Mouse (Mus musculus): ENCODE data around the gene Tnfsf13. TPM values are rescaled to one million over a fixed set of nuclear protein-coding genes. Genes with fewer than 3 reads are reported as not detected.
A peak's percentile ranks its signal among the peaks of the same experiment; 100 is the strongest.
"Not testable (repeated sequence)": the region's sequence is repeated elsewhere in the genome, so short reads cannot be mapped to it uniquely, and the experiment has no call there.

Tnfsf13 gene
- 0.24 and 0.72 TPM in 2 replicates for polyA plus RNA-seq (2014; fragmentation: Nextera tagmentation; extraction: Ambion mirVana)

DNA sequence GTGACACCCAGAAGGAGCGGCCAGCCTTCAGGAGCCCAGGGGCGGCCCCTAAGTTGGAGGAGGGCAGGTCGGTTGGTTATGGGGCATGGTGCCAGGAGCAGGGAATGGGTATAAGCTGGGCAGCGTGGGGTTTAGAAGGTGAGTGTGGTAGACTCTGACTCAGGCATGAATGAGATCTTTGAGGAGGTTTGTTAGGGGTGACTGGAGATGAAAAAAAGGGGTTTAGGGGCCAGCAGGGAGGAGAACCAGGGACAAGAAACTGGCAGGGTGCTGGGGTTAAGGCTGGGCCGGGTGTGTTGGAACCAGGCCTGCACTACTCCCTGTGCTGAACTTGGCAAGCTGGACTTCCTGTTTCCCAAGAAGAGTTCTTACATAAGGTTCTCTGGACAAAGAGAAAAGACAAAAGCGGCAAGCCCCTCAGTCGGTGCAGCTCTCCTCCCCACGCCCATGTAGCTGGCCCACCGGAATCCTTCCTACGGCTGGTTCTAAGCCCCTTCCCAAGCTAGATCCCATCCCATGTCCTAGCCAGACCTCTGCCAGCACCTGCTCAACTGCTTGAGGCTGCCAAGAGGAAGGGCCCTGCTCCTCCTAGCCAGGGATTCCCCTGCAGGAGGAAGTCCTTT is at the start of gene Tnfsf13:
Gene Tnfsf13, minus strand, starts transcription at position 259 of the 623 bp plus-strand sequence.
- H3K36me3 ChIP-seq (ENCODE audit: control insufficient read depth, insufficient read depth, low read length): no peaks in the 10 kb centered on the region
- no peak within 1 kb of the TSS for H3K4me3 ChIP-seq (ENCODE audit: low read depth, low read length)
- H3K27me3 ChIP-seq (ENCODE audit: control insufficient read depth, insufficient read depth, low read length): no peaks in the 10 kb centered on the region
- H3K4me1 ChIP-seq (ENCODE audit: control insufficient read depth, insufficient read depth, low read length): peaks cover 9% of the 10 kb centered on the region
- WGBS: 60% methylated on average over 10 of the region's 10 CpGs
- no peaks in the 10 kb centered on the region for H3K9me3 ChIP-seq (ENCODE audit: control insufficient read depth, low read length)
- ATAC-seq (ENCODE audit: low read depth): no peak
- H3K4me2 ChIP-seq (ENCODE audit: low read depth, low read length): no peak within 1 kb of the TSS
- H3K9ac ChIP-seq (replicated peaks; ENCODE audit: low read depth, low read length): no peak within 1 kb of the TSS
- H3K27ac ChIP-seq (ENCODE audit: low read depth, low read length): 0 out of 2 replicates have a peak within 1 kb of the TSS, but pooled peaks have one; percentile 39

- H3K4me1 ChIP-seq (ENCODE audit: control insufficient read depth, insufficient read depth, low read length); ATAC-seq (ENCODE audit: low read depth); H3K9me3 ChIP-seq (ENCODE audit: control insufficient read depth, low read length); H3K9ac ChIP-seq (replicated peaks; ENCODE audit: low read depth, low read length); H3K27ac ChIP-seq (ENCODE audit: low read depth, low read length); H3K4me3 ChIP-seq (ENCODE audit: low read depth, low read length); H3K27me3 ChIP-seq (ENCODE audit: control insufficient read depth, insufficient read depth, low read length); H3K4me2 ChIP-seq (ENCODE audit: low read depth, low read length): not testable (repeated sequence)
- peaks cover 25% of the 10 kb centered on the region for H3K36me3 ChIP-seq (ENCODE audit: control insufficient read depth, insufficient read depth, low read length)
- WGBS: 72% methylated on average over 3 of the region's 3 CpGs
Measured at GRCm38 (mm10) chr11:69731408-69731807, 45.8 kb upstream of the Tnfsf13 start.

DNA sequence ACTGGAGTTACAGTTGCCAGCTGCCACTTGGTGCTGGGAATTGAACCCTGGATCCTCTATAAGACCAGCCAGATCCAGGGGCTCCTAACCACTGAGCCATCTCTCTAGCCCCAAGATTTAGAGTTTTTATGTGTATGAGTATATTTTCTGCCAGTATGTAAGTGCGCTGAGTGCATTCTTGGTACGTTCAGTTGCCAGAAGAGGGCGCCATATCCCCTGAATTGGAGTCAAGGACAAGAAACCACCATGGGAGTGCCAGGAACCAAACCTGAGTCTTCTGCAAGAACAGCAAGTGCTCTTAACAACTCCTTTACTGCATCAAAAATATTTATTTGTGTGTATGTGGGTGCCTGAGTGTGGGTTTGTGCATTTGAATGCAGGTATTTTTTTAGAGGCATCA is 43.5 kb upstream of the Tnfsf13 start:
- 27% methylated on average over 3 of the region's 3 CpGs for WGBS
- no peak for ATAC-seq (ENCODE audit: low read depth)
- no peaks in the 10 kb centered on the region for H3K27me3 ChIP-seq (ENCODE audit: control insufficient read depth, insufficient read depth, low read length)

GRCm38 (mm10) chr11:69725951-69726350 is 40.4 kb upstream of the Tnfsf13 start:
- no peak overlapping the region for H3K9ac ChIP-seq (replicated peaks; ENCODE audit: low read depth, low read length)
- no peaks in the 10 kb centered on the region for H3K4me1 ChIP-seq (ENCODE audit: control insufficient read depth, insufficient read depth, low read length)
- H3K9me3 ChIP-seq (ENCODE audit: control insufficient read depth, low read length): no peaks in the 10 kb centered on the region
- 39% methylated on average over 5 of the region's 5 CpGs for WGBS
- H3K27me3 ChIP-seq (ENCODE audit: control insufficient read depth, insufficient read depth, low read length): no peaks in the 10 kb centered on the region
- H3K36me3 ChIP-seq (ENCODE audit: control insufficient read depth, insufficient read depth, low read length): no peaks in the 10 kb centered on the region
- no peak overlapping the region for H3K4me3 ChIP-seq (ENCODE audit: low read depth, low read length)
- no peak overlapping the region for H3K27ac ChIP-seq (ENCODE audit: low read depth, low read length)
- no peak overlapping the region for H3K4me2 ChIP-seq (ENCODE audit: low read depth, low read length)
- ATAC-seq (ENCODE audit: low read depth): no peak

More for the DNA sequence above, 43.5 kb upstream of the Tnfsf13 start:
- H3K27ac ChIP-seq (ENCODE audit: low read depth, low read length): no peak overlapping the region
- no peaks in the 10 kb centered on the region for H3K4me1 ChIP-seq (ENCODE audit: control insufficient read depth, insufficient read depth, low read length)
- H3K9me3 ChIP-seq (ENCODE audit: control insufficient read depth, low read length): no peaks in the 10 kb centered on the region
- H3K36me3 ChIP-seq (ENCODE audit: control insufficient read depth, insufficient read depth, low read length): peaks cover 2% of the 10 kb centered on the region
- no peak overlapping the region for H3K4me2 ChIP-seq (ENCODE audit: low read depth, low read length)
- no peak overlapping the region for H3K4me3 ChIP-seq (ENCODE audit: low read depth, low read length)
- no peak overlapping the region for H3K9ac ChIP-seq (replicated peaks; ENCODE audit: low read depth, low read length)

DNA sequence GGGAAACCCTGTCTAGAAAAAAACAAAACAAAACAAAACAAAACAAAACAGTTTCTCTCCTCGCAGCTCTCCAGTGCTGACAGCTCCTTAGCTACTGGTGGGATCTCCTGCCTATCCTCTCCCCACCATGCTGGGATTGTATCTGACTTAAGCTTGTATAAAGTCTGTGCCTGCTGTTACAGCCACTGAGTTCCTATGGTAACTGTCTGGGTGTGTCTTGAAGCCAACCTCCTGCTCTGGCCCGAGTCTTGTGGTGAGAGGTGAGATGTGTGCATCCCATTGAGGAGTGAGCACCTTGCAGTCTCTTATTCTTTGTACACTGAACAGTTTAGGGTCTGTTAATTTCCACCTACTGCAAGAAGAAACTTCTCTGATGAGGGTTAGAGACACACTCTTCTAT is 37.5 kb upstream of the Tnfsf13 start:
- no peak overlapping the region for H3K27ac ChIP-seq (ENCODE audit: low read depth, low read length)
- no peak overlapping the region for H3K4me3 ChIP-seq (ENCODE audit: low read depth, low read length)
- no peak overlapping the region for H3K9ac ChIP-seq (replicated peaks; ENCODE audit: low read depth, low read length)
- H3K4me2 ChIP-seq (ENCODE audit: low read depth, low read length): no peak overlapping the region
- 63% methylated on average over 2 of the region's 2 CpGs for WGBS
- no peaks in the 10 kb centered on the region for H3K4me1 ChIP-seq (ENCODE audit: control insufficient read depth, insufficient read depth, low read length)
- no peaks in the 10 kb centered on the region for H3K27me3 ChIP-seq (ENCODE audit: control insufficient read depth, insufficient read depth, low read length)
- no peak for ATAC-seq (ENCODE audit: low read depth)
- H3K36me3 ChIP-seq (ENCODE audit: control insufficient read depth, insufficient read depth, low read length): no peaks in the 10 kb centered on the region
- no peaks in the 10 kb centered on the region for H3K9me3 ChIP-seq (ENCODE audit: control insufficient read depth, low read length)

- Histone ChIP-seq H3K9ac (replicated peaks; ENCODE audit: low read depth, low read length) (no peak overlapping the region), H3K9me3 (ENCODE audit: control insufficient read depth, low read length) (no peaks in the 10 kb centered on the region), H3K4me1 (ENCODE audit: control insufficient read depth, insufficient read depth, low read length) (no peaks in the 10 kb centered on the region), H3K27me3 (ENCODE audit: control insufficient read depth, insufficient read depth, low read length) (no peaks in the 10 kb centered on the region), H3K27ac (ENCODE audit: low read depth, low read length) (no peak overlapping the region), H3K4me3 (ENCODE audit: low read depth, low read length) (no peak overlapping the region), H3K4me2 (ENCODE audit: low read depth, low read length) (no peak overlapping the region), H3K36me3 (ENCODE audit: control insufficient read depth, insufficient read depth, low read length) (no peaks in the 10 kb centered on the region)
- ATAC-seq (ENCODE audit: low read depth): no peak
- WGBS: 87% methylated on average over 6 of the region's 6 CpGs
Measured at GRCm38 (mm10) chr11:69720852-69721251, 35.3 kb upstream of the Tnfsf13 start.

GRCm38 (mm10) chr11:69719423-69719822 is 33.8 kb upstream of the Tnfsf13 start:
- 73% methylated on average over 6 of the region's 6 CpGs for WGBS
- H3K27ac ChIP-seq (ENCODE audit: low read depth, low read length): no peak overlapping the region
- ATAC-seq (ENCODE audit: low read depth): no peak

GRCm38 (mm10) chr11:69718661-69719060 is 33.1 kb upstream of the Tnfsf13 start:
- Histone ChIP-seq H3K9ac (replicated peaks; ENCODE audit: low read depth, low read length) (no peak overlapping the region), H3K4me2 (ENCODE audit: low read depth, low read length) (no peak overlapping the region), H3K36me3 (ENCODE audit: control insufficient read depth, insufficient read depth, low read length) (no peaks in the 10 kb centered on the region), H3K4me3 (ENCODE audit: low read depth, low read length) (no peak overlapping the region), H3K27ac (ENCODE audit: low read depth, low read length) (no peak overlapping the region), H3K4me1 (ENCODE audit: control insufficient read depth, insufficient read depth, low read length) (no peaks in the 10 kb centered on the region), H3K27me3 (ENCODE audit: control insufficient read depth, insufficient read depth, low read length) (no peaks in the 10 kb centered on the region), H3K9me3 (ENCODE audit: control insufficient read depth, low read length) (no peaks in the 10 kb centered on the region)
- no peak for ATAC-seq (ENCODE audit: low read depth)
- WGBS: 33% methylated on average over 15 of the region's 15 CpGs

More at GRCm38 (mm10) chr11:69719423-69719822, 33.8 kb upstream of the Tnfsf13 start:
- Histone ChIP-seq H3K36me3 (ENCODE audit: control insufficient read depth, insufficient read depth, low read length) (no peaks in the 10 kb centered on the region), H3K9ac (replicated peaks; ENCODE audit: low read depth, low read length) (no peak overlapping the region), H3K27me3 (ENCODE audit: control insufficient read depth, insufficient read depth, low read length) (no peaks in the 10 kb centered on the region), H3K4me2 (ENCODE audit: low read depth, low read length) (no peak overlapping the region), H3K4me3 (ENCODE audit: low read depth, low read length) (no peak overlapping the region), H3K9me3 (ENCODE audit: control insufficient read depth, low read length) (no peaks in the 10 kb centered on the region), H3K4me1 (ENCODE audit: control insufficient read depth, insufficient read depth, low read length) (no peaks in the 10 kb centered on the region)

DNA sequence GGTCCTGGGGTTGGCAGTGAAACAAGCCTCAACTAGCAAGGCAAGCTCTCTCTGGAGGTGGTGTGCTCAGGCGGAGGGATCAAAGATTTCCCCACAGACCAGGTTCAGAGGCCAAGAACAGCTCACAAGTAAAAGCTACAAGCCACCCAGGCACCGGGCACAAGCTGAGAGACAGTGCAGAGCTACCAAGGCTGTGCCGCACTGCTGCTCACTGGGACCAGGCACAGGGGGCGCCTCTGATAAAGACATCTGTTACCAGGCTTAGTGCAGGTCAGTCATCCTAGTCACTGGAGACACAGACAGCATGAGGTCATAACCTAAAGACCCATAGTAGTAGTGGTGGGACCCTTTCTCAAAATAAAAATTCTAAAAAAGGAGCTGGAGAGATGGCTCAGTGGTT is 31.4 kb upstream of the Tnfsf13 start:
- Histone ChIP-seq H3K4me2 (ENCODE audit: low read depth, low read length) (no peak overlapping the region), H3K4me1 (ENCODE audit: control insufficient read depth, insufficient read depth, low read length) (no peaks in the 10 kb centered on the region), H3K4me3 (ENCODE audit: low read depth, low read length) (no peak overlapping the region), H3K9me3 (ENCODE audit: control insufficient read depth, low read length) (no peaks in the 10 kb centered on the region), H3K27ac (ENCODE audit: low read depth, low read length) (no peak overlapping the region), H3K9ac (replicated peaks; ENCODE audit: low read depth, low read length) (no peak overlapping the region), H3K36me3 (ENCODE audit: control insufficient read depth, insufficient read depth, low read length) (no peaks in the 10 kb centered on the region), H3K27me3 (ENCODE audit: control insufficient read depth, insufficient read depth, low read length) (no peaks in the 10 kb centered on the region)
- no peak for ATAC-seq (ENCODE audit: low read depth)
- 71% methylated on average over 4 of the region's 4 CpGs for WGBS

All from neural tube, embryonic 14.5 days (tissue).